Mouse (Mus musculus) liver, adult 2 months (tissue): ENCODE data around the gene Zscan20.

Source experiments
- CTCF ChIP-seq: fragments of 200-500 bp; IDR thresholded peaks from 2 replicates; pipeline ENCODE4 v1.5.1; 2011; ENCODE audit warnings: low read depth, low read length, control low read depth
- POLR2A ChIP-seq: fragments of 200-500 bp; IDR thresholded peaks from 2 replicates; pipeline ENCODE4 v1.6.1; 2011; ENCODE audit warnings: low read length, control low read depth; ENCODE audit not compliant: insufficient read depth; ENCODE audit errors: extremely low read depth

- no peak for TF ChIP-seq CTCF
- 0 out of 2 replicates have a peak, but pooled peaks have one; percentile 36 for TF ChIP-seq POLR2A
Observed at GRCm38 (mm10) chr4:128609925-128610402, at the start of gene Zscan20.
